Mouse (Mus musculus): ENCODE results near the gene Lipo2. TPM values are rescaled to one million over a fixed set of nuclear protein-coding genes. Genes with fewer than 3 reads are reported as not detected.
A peak's percentile ranks its signal among the peaks of the same experiment; 100 is the strongest.
"Not testable (repeated sequence)": the region's sequence is repeated elsewhere in the genome, so short reads cannot be mapped to it uniquely, and the experiment has no call there.

Gene Lipo2
- not detected in 2 replicates for polyA plus RNA-seq (2014; fragmentation: Nextera tagmentation; extraction: Ambion mirVana)

DNA sequence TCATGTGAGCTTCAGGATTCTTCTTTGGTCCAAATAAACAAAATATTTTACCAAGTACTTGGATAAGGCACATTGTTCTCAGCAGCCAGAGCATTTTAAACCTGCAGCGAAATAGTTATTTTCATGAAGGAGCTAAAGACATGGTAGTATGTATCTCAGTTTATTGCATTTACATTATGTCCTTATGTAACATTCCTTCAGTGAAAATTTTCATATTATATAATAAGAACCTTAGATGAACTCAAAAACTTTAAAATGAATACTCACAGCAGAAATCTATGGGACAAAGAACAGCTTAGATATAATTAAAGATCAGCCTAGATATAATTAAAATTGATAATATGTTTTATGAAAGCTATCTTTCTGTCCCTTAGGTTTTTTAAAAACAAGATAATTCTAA, at the start of gene Lipo2:
Gene Lipo2 (minus strand): TSS at position 101 of the 400 bp plus-strand sequence.
- not testable (repeated sequence) for H3K27ac ChIP-seq (replicated peaks; ENCODE audit: low read depth, low read length)

DNA sequence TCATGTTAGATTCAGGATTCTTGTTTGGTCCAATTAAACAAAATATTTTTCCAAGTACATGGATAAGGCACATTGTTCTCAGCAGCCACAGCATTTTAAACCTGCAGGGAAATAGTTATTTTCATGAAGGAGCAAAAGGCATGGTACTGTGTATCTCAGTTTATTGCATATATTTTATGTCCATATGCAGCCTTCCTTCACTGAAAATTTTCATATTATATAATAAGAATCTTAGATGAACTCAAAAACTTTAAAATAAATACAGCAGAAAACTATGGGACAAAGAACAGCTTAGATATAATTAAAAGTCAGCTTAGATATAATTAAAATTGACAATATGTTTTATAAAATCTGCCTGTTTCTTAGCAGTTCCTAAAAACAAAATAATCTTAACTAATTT, 36.2 kb upstream of the Lipo2 start, which contains the start of gene Lipo1:
Gene Lipo1 (minus strand): TSS at position 101 of the 400 bp plus-strand sequence.
- H3K27me3 ChIP-seq (ENCODE audit: control insufficient read depth, insufficient read depth, low read length); H3K27ac ChIP-seq (replicated peaks; ENCODE audit: low read depth, low read length); H3K4me2 ChIP-seq (ENCODE audit: low read depth, severe bottlenecking); H3K36me3 ChIP-seq (ENCODE audit: control insufficient read depth, insufficient read depth, low read length); ATAC-seq (ENCODE audit: insufficient number of reproducible peaks, low FRiP score, low TSS enrichment, low read depth); H3K9ac ChIP-seq (ENCODE audit: low read length); H3K4me1 ChIP-seq (ENCODE audit: control insufficient read depth, insufficient read depth, low read length); H3K9me3 ChIP-seq (ENCODE audit: control insufficient read depth, low read length); H3K4me3 ChIP-seq (ENCODE audit: low read depth, low read length); DNase-seq (ENCODE audit: low spot score): not testable (repeated sequence)

More for the DNA sequence above, at the start of gene Lipo2:
- 88% methylated on average over 1 of the region's 1 CpGs for WGBS
- not testable (repeated sequence) for H3K4me1 ChIP-seq (ENCODE audit: control insufficient read depth, insufficient read depth, low read length); H3K4me3 ChIP-seq (ENCODE audit: low read depth, low read length); DNase-seq (ENCODE audit: low spot score); H3K9ac ChIP-seq (ENCODE audit: low read length); H3K36me3 ChIP-seq (ENCODE audit: control insufficient read depth, insufficient read depth, low read length); H3K9me3 ChIP-seq (ENCODE audit: control insufficient read depth, low read length); ATAC-seq (ENCODE audit: insufficient number of reproducible peaks, low FRiP score, low TSS enrichment, low read depth); H3K27me3 ChIP-seq (ENCODE audit: control insufficient read depth, insufficient read depth, low read length); H3K4me2 ChIP-seq (ENCODE audit: low read depth, severe bottlenecking)

DNA sequence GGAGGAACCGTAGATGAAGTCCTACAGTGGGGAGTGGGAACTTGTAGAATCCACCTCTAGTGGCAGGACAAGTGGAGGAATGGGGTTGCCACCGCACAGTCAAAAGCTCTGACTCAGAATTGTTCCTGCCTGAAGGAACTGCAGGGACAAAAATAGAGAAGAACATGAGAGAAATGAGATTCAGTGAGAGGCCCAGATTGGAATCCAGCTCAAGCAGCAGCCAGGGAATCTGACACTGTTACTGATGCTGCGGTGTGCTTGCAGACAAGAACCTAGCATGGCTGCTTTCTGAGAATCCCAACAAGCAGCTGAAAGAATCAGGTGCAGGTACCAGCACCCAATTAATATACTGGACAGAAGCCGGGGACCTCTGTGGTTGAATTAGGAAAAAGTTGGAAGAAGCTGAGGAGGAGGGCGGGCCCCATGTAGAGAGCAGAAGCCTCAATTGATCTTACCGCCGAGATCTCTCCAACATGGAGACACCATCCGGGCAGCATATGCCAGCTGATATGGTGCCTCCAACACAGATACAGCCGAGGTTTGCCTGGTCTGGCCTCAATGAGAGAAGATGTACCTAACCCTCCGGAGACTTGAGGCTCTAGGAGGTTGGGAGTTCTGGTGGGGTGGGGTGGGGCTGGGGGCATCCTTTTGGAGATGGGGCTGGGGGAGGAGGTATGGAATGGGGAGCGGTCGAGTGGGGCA, 35.6 kb upstream of the Lipo2 start:
- Histone ChIP-seq H3K27ac (replicated peaks; ENCODE audit: low read depth, low read length) (no peak overlapping the region), H3K4me1 (ENCODE audit: control insufficient read depth, insufficient read depth, low read length) (no peaks in the 10 kb centered on the region), H3K4me3 (ENCODE audit: low read depth, low read length) (no peak overlapping the region), H3K27me3 (ENCODE audit: control insufficient read depth, insufficient read depth, low read length) (no peaks in the 10 kb centered on the region), H3K9me3 (ENCODE audit: control insufficient read depth, low read length) (no peaks in the 10 kb centered on the region), H3K36me3 (ENCODE audit: control insufficient read depth, insufficient read depth, low read length) (no peaks in the 10 kb centered on the region), H3K4me2 (ENCODE audit: low read depth, severe bottlenecking) (no peak overlapping the region), H3K9ac (ENCODE audit: low read length) (no peak overlapping the region)
- 91% methylated on average over 12 of the region's 12 CpGs for WGBS
- ATAC-seq (ENCODE audit: insufficient number of reproducible peaks, low FRiP score, low TSS enrichment, low read depth) (no peak), DNase-seq (ENCODE audit: low spot score) (no peak)

DNA sequence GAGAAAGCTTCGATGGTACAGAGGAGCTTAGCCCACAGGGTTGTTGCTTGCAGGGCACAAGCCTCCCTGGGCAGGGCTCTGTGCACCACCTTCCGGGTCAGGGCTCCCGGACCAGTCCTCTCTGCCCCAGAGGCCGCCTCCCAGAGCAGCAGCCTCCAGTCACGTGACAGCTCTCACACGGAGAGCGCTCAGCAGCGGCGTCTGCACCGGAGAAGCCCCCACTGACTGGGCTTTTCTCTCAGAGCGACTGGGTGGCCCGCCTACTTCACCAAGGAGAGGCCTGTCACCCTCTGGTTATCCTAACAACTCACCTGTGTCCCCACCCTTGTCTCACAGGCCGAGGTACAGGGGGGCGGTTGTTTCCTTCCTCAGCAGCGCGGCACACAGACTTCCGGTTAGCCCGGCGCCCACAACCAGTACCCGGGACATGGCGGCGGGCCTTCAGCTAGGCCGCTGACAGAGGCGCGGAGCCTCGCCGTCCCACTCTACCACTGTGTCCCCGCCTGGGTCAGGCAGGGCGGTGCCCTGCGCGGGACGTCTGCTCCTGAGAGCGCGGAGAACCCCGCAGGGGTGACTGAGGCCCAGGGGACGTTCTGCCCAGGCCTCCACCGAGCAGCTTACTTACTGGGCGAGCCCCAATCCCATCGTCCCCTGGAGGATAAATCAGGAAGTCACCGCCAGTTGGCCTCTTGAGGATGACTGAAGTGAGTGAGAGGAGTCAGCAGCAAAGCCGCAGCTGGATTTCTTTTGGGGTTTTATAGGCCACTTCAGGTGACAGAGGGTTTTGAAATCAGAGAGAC, 10.3 kb upstream of the Lipo2 start, which contains the start of gene Lipo3:
Gene Lipo3 (minus strand): TSS at position 665 of the 800 bp plus-strand sequence.
- ATAC-seq (ENCODE audit: insufficient number of reproducible peaks, low FRiP score, low TSS enrichment, low read depth) (peak; percentile 86), DNase-seq (ENCODE audit: low spot score) (peak; percentile 29)
- H3K9me3 ChIP-seq (ENCODE audit: control insufficient read depth, low read length); H3K27me3 ChIP-seq (ENCODE audit: control insufficient read depth, insufficient read depth, low read length); H3K36me3 ChIP-seq (ENCODE audit: control insufficient read depth, insufficient read depth, low read length); H3K9ac ChIP-seq (ENCODE audit: low read length); H3K4me1 ChIP-seq (ENCODE audit: control insufficient read depth, insufficient read depth, low read length); H3K4me3 ChIP-seq (ENCODE audit: low read depth, low read length); H3K27ac ChIP-seq (replicated peaks; ENCODE audit: low read depth, low read length): not testable (repeated sequence)
- 43% methylated on average over 11 of the region's 41 CpGs for WGBS
- H3K4me2 ChIP-seq (ENCODE audit: low read depth, severe bottlenecking) = 0 out of 2 replicates have a peak within 1 kb of the TSS, but pooled peaks have one; percentile 10

Other genes starting within 250 kb of the Lipo2 start
- not detected in 2 replicates for gene Lipo4, start 233.6 kb downstream of the Lipo2 start, polyA plus RNA-seq (2014; fragmentation: Nextera tagmentation; extraction: Ambion mirVana)
- not detected in 2 replicates for gene Gm8978, start 126.1 kb downstream of the Lipo2 start, polyA plus RNA-seq (2014; fragmentation: Nextera tagmentation; extraction: Ambion mirVana)
- gene Lipo3, start 10.6 kb upstream of the Lipo2 start, polyA plus RNA-seq (2014; fragmentation: Nextera tagmentation; extraction: Ambion mirVana) = 6.8 and 7.6 TPM in 2 replicates
- not detected in 2 replicates for gene Lipo1, start 36.1 kb upstream of the Lipo2 start, polyA plus RNA-seq (2014; fragmentation: Nextera tagmentation; extraction: Ambion mirVana)
- not detected in 2 replicates for gene Lipf, start 209.8 kb upstream of the Lipo2 start, polyA plus RNA-seq (2014; fragmentation: Nextera tagmentation; extraction: Ambion mirVana)